Mouse (Mus musculus) brain, adult 2 months (tissue): ENCODE measurements around the gene Fndc9.

Experiments used
- DNase-seq: peaks from one replicate; pipeline ENCODE4 v3.0.0; 2011; ENCODE audit warnings: low read depth, low spot score

The Fndc9 gene

DNA sequence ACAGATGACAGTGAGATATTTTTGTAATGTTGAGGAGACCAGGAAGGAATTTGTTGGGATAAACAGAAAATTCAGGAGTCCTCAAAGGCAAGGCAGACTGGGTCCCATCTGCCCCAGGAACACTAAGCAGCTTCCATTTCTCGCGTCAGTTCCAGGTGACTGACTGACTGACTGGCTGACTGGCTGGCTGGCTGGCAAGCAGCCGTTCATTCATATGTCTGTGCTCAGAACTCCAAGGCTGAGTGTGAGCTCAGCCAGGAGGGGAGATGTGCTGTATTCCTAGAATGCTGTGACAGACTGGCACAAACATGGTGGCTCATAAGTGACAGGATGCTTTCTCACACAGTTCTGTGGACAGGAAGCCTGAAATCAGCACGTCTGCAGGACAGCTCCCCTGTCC lies 1.4 kb upstream of the Fndc9 start:
- peak; percentile 76 for DNase-seq

DNA sequence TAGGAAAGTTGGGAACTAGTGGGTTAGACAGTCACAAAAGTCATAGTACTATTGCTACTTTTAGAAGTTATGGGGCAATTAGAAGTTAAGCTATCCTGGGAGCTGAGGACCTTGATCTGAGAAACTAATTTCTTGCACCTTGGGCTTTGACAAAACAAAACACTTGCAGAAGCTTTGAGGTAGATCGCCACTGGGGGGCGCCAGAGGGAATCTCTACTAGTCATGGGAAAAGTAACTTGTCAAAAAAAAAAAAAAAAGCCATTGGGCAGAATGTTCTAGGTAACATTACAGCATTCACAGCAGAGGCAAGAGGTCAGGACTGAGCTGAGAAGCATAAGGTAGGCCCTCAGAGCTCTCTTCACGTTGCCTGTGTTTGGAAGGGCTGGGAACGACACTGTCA lies 1.6 kb downstream of the Fndc9 start:
- DNase-seq = peak; percentile 89

DNA sequence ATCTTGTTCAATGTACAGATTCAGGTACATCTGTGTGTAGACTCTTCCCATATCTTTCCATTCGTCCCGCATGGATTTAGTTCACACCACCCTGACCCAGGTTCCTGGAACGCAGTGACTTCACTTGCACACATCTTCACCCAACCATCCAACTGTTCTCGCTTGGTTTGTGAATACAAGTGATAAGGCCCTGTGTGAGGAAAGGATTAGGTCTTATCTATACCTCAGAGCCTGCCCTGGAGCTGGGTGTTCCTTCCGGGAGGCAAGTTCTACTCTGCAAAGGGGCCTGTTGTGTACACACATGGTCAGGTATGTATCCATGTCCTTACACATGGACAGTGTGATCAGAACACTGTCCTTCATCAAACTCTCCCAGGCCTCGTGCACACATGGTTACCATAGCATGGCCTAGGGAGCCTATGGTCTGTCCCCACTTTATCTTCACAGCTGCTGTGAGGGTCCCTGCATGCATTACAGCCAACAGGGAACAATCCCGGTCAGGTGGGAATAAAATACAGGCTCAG lies 5.9 kb downstream of the Fndc9 start:
- no peak for DNase-seq

DNA sequence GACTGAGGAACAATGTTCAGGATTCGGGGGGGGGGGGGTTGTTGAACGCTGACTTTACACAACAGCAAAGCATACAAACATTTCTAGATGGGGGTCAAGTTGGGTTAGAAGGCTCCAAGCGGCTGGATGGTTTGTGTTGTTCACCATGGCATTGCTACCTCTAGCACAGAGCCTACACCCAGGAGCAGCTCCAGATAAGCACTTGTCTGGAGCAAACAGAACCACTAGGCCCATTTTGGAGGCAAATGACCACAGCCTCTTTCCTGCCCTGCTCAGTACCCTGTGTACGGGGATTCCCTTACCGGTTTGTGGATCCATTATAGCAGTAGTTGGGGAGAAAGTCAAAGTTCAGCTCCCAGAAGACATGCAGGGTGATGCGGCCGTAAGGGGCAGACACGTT lies 6.7 kb downstream of the Fndc9 start:
- DNase-seq = no peak

DNA sequence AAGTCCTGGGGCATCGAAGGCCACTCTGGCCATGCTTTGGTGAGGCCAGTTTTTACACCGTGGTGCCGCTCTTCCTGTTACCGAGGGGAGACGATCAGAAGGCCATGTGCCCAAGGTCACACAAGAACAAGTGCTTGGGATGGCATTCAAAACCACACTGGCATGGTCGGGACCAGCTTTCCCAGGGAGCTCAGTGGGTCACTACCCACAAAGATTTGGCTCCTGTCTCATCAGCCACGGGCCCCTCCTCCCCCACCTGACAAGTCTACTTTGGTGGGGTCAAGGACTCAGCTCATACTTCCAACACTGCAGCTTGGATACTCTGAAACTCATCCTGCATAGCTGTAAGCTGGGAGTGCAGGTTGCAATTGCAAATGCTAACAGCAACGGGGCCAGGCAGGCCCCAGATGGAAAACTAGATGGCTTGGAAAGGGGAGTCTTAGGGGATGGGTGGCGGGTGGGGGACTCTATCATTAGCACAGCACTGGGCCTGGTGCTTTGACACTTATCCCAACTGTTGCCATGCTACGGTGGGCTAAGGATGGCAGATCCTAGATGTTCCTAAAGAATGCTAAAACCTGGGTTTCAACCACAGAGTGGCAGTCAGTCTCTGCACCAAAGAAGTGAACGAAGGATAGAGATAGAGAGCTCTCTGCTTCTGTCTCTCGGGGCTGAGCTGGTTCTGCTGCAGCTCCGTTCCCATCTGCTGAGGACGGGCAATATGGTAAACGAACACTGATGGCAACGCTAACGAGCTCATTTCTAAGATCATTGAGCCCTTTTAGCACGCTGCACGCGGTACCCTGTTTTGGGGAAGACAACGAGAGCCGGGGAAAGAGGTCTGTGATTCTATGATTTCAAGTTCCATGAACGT lies 9.6 kb downstream of the Fndc9 start:
- no peak for DNase-seq

DNA sequence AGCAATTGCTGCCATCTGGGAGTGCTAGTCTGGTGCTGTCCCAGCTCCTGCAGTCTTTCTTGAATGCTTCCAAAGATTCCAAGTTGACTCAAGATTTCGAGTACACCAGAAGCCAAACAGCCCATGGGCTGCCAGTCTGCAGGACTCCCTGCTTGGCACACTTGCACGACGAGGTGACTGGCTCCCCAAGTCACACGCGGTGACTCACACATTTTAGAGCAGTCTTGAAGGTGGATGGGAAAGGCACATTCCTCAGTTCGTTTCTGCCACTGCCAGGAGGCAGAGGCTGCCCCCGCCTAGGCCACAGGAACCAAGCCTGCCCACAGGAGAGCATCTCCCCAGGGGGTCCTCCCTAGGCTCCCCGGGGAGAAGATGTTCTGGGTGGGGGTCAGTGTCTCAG lies 10.6 kb downstream of the Fndc9 start:
- peak; percentile 88 for DNase-seq

DNA sequence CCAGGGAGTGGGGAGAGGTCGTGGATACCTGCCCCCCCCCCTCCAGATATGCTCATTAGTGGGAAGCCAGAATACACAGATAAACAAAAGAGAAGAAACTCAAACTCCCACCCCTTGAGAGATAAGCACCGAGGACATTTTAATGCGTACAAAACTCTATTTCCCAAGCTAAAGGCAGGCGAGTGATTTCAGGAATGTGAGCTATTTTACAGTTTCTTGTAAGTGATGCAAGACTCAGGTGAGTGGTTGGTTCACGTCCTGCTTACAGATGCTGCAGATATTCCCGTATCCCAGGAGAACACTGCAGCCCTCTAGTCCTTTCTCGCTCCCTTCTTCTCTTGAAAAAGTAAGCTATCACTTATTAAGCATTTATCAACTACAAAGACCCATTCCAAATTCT lies 11.1 kb downstream of the Fndc9 start:
- DNase-seq = no peak

DNA sequence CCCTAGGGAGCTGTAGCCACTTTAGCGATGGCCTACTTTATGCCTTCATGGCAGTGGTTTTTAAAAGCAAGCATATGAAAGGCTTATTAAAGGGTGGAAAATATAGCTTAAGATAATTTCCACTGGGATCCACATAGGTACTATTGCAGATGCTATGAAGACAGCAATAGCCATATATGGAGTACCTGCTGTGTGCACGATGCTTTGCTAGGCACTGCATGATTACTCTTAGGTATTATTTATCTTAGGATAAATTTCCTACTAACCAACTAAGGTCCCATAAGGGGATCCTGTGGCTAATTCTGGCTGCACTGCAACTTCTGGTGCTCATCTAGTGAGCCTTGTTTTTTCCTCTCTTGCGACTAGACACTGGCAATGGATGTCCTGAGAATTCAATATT lies 13.0 kb downstream of the Fndc9 start:
- DNase-seq = no peak

DNA sequence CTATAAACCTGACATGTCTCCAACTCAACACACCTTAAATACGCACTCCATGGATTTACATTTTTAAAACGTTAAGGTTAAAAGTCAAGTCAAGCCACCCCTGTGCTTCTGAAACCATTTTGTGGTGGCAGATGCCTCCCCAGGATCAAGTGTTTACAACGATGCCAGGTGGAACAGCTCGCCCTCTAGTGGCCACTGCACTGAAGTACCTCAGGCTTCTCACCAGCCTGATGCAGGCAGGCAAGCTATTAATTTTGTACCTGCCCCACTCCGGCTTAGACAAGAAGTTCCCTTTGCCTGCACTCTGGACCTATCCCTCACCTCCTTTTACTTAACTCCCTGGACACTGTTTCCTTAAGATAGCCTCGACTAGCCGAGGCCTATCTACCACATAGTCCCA lies 16.7 kb downstream of the Fndc9 start:
- peak; percentile 90 for DNase-seq

DNA sequence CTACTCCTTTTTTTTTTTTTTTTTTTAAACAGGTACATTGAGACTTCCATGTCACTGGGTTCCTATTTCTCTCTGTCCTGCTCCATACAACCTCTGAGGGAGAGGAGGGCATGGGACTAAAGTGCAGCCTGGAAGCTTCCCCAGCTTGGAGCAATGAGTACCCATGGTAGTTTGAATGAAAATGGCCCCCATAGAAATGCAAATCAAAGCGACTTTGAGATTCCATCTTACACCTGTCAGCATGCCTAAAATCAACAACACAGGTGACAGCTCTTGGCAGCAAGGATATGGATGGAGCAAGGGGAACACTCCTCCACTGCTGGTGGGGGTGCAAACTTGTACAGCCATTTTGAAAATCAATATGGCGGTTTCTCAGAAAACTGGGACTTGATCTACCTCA lies 20.0 kb downstream of the Fndc9 start:
- no peak for DNase-seq

DNA sequence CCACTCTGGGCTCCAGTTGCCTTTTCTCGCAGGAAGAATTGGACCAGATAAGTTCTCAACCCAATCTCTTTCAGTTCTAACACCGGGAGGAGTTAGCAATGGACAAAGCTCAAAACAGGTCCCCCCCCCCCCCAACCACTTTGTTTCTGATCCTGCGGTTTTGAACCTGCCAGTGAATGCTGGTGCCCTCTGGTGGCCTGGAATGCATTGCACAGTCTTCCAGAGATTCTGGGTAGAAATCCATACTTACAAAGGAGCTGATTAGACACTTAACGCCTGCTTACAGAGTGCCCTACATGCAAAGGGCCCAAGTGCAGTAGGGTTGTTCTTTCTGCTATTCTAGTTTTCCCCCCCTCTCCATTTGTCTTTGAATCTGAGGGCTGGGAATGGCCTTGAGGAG lies 22.9 kb downstream of the Fndc9 start:
- DNase-seq = peak; percentile 74

DNA sequence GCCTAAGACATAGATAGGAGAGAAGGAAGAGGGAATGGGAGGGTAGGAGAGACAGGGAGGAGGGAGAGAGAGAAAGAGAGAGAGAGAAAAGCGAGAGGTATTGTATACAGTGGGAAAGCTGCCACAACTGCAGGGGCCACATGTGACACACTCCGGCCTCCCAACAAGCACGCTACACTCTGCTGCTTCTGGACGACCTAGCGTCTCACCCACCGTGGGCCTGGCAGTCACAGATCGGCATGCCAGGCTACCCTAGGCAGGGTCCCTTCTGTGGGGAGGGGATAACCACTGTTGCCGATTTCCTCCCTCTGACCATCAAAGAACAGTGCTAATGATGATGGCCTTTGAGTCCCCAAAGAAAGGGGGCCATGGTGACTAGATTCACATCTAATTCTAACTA lies 23.4 kb downstream of the Fndc9 start:
- no peak for DNase-seq

DNA sequence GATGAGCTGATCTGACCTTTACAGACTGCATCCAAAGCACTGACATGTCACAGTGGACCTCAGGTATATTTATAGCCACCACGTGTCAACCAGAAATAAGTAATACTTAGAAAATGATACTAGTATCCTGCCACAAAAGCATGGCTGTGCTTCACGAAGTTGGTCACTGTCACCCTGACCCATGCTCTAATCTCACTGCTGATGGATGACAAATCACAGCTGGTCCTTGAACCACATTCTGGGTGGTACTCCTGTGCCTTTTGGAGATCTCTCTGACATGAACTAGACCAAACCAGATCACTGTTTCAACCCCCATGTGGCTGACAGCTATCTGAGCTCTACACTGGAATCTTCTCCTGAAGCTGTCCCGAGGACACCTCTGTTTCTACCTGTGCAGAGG lies 27.5 kb downstream of the Fndc9 start:
- no peak for DNase-seq

DNA sequence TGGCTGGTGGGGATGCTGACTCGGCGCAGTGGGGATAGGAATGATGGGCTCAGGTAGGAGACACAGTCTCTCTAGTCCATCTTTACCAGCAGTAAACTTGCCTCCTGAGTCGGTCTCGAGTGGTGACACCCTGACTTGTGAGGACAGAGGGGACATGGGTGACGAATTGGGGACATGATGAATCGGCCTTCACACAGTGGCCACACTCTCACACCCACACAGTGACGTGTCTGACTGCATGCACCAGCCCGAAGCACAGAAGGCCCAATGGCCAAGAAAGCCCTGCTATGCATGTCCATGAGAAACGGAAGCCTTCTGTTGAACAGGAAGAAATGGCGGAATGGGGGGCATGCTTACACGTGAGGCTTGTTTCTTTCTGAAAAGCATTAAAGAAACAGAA lies 28.0 kb downstream of the Fndc9 start:
- DNase-seq = no peak

DNA sequence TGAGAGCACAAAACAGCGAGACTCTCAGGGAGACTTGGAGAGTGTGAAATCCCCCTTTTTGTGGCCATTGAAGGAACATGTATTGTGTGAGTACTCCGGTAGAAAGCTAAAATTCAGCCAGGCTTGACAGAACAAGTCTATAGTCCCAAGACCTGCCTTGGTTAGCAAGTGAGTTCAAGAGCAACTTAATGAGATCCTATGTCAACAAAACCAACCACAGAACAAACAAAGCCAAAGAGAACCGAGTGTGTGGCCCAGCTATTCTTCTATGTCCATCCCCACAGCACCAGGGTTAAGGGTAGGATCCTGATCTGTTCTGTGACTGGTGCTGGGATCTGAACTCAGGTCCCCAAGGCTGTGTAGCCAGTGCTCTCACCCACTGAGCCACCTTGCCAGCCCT lies 29.3 kb downstream of the Fndc9 start:
- DNase-seq = no peak

DNA sequence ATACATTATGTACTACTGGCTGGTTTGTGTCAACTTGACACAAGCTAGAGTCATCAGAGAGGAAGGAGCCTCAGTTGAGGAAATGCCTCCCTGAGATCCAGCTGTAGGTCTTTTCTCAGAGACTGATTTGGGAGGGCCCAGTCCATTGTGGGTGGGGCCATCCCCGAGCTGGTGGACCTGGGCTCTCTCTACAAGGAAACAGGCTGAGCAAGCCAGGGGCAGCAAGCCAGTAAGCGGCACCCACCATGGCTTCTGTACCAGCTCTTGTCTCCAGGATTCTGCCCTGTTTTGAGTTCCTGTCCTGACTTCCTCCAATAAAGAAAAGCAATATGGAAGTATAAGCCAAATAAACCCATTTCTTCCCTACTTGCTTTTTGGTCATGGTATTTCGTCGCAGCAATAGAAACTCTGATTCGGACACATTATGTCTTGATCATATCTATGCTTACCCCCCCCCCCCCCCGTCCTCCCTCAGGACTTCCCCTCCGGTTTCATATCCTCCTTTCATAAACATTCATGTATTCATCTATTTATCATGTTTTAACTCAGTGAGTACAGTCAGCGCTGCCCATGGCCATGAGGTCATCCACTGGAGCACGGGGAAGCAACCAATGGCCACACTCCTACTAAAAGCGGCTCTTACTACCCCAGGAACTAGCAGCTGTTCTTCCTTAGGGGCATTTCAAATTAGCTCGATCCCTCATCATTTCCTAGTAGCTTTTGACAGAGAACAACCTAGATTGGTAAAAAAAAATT lies 29.9 kb downstream of the Fndc9 start:
- no peak for DNase-seq

DNA sequence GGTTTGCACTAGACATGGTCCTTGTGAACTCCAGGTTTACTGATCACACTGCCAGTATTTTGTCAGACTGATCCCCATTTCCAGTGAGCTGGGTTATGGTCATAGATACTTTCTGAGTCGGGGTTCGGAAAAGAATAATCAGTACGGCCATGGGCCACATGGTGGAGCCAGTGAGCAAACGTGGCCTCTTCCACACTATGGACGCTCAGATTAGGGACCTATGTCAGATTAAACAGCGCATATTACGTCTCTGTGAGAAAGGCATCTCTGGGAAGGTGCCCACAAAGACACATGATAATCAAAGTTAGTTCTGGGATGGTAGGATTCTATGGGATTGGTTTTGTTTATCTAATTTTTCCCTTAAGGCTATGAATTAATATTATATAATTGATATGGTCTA lies 33.7 kb downstream of the Fndc9 start:
- peak; percentile 68 for DNase-seq

DNA sequence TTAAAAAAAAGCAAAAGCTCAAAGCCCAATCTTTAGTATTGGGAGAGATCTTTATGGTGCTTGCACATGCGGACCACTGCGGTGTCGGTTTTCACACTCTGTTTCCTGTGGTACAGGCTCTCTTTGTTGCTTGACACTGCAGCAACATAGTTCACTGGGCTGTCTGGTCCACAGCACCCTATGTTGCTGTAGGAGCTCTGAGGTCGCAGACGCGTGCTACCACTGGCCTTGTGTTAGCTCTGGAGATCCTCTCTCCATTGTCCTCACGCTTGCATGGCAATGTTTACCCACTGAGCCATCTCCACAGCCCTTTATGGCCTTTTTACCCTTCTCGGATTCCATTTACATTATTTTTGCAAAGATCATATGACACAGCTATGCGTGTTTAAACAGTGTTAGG lies 34.1 kb downstream of the Fndc9 start:
- no peak for DNase-seq

DNA sequence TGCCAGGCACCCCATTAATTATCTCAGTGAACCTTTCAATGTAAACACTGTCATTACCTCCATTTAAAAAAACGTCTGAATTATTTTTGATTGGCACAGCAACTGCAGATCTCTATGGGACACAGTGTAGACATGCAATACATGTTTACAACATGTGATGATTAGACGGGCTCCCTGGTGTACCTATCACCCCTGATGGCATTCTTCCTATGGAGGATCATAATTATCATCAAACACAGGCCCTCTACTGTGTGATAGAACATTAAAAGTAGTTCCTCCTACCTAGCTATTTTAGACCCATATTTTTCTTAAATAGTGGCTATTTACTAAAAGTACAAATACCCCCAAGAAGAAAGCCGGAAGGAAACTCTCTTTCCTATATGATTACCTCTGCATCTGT lies 34.6 kb downstream of the Fndc9 start:
- DNase-seq = no peak

DNA sequence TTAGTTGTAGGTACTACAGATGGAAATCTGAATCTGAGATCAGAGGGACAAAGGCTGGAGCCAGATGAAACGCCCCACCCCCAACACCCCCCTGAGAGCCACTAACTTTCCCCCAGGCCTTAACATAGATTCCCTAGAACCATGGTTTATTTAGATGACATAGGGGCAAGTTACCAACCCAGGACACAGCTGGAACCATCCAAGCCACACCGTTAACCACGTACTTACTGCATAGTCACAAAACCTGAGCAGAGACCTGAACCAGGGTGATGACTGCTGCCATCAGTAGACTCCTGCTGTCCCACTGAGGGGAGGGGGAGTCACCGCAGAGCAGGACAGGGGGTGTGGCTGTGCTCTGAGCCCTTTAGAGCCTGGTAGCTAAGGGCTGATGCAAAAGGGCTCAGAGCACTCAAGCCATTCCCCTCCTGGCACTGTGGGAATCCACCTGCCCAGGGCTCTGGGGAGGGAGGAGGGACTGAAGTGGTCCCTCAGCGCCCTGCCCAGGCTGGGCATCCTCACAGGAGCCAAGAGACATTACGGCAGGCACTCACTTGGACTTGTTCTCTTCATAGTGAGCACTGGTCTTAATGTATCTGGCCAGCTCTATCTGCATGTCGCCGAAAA lies 36.8 kb downstream of the Fndc9 start:
- DNase-seq = no peak

DNA sequence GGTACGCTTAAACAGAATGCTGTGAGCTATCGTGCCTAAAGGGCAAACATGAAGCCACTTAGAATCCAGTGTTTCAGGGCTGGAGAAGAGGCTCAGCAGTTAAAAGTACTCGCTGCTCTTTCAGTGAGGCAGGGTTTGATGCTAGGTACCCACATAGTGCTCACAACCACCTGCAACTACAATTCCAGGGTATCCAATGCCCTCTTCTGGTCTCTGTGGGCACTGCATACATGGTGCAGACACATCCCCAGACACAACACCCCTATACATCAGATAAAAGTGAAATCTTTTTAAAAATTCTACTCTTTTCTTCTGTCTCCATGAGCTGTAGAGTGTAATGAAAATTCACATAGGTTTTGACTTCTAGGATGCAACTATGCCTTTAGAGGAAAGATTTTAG lies 38.6 kb downstream of the Fndc9 start:
- no peak for DNase-seq

DNA sequence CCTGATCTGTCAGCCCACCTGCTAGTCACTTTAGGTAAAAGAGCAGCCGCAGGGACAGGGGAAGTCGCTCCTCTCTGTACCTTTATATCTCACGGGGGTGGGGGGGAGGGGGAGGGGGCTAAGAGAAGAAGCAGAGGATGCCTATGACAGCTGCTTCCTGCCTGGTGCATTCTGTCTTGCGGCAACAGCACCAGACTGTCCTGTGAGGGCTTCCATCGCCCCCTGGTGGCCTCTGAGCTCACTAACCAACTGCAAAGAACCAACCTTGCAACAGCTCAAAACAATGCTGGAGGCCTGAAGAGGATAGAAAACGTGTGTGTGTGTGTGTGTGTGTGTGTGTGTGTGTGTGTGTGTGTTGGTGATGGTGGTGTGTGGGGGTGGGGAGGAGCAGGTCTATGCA lies 40.0 kb downstream of the Fndc9 start:
- DNase-seq = peak; percentile 94

DNA sequence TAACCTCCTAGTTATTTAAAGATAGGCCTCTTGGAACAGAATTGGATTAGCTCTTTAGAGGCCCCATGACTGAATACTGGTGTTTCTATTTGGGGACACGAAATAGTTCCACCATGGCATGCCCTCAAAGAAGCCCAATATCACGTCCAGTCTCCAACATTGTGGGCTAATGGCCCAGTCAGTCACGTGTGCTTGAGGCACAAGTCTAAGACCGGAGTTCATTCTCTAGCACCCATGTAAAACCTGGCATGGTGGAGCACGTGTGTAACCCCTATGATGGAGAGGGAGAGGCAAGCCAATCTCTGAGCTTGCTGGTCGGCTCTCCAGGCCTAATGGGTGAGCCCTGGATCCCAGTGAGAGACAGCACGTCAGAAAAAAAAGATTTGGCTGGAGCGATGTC lies 40.8 kb downstream of the Fndc9 start:
- DNase-seq = no peak
